Mouse (Mus musculus): ENCODE data around the gene Orai1. TPM values are rescaled to one million over a fixed set of nuclear protein-coding genes. Genes with fewer than 3 reads are reported as not detected.

The Orai1 gene
- total RNA-seq, 1 experiment, result 20.0 TPM

DNA sequence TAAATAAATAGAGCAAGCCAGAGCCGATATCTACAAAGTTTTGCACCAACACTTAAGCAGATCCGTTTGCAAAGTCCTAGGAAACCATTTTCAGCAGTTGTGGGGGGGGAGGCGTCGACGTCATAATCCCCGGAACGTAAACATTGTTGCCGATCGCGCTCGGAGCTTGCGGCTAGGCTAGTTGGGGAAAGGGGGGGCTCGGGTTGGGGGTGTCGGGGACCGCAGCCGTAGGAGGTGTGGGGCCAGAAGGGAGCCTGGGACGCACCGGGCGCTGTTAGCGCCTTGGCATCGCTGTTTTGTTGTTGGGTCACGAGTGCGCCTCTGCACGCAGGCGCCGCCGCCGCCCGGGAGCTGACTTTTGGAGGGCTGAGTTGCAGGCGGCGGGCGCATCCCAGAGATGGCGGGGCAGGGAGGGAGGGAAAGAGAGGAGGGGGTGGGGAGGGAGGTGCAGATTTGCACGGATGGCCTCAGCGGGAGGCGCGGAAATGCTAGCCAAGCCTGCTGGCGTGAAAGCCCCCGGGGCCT lies 25.8 kb upstream of the Orai1 start:
- in situ Hi-C loops (cut with MboI; ENCODE audit: low sequenced_read_pairs in 2 of 2, unreplicated experiment in 2 of 2), result no loop called here
- peak overlapping the region; percentile 87 for H3K27ac ChIP-seq (ENCODE audit: insufficient read depth, low read depth, low read length, poor library complexity, severe bottlenecking)
- H3K4me1 ChIP-seq (ENCODE audit: control insufficient read depth in 2 of 2, insufficient read depth in 2 of 2, low read length in 2 of 2, poor library complexity in 1 of 2), result peaks cover 10 to 12% of the 10 kb centered on the region in 2 experiments
- TF ChIP-seq ZNF384 (IDR thresholded peaks at IDR 0.05; ENCODE audit: low read depth, low read length) (no peak), MAFK (IDR thresholded peaks at IDR 0.05; ENCODE audit: insufficient read depth, low read depth, low read length) (no peak), CHD2 (IDR thresholded peaks at IDR 0.05; ENCODE audit: low read depth, low read length) (no peak), HCFC1 (IDR thresholded peaks at IDR 0.05; ENCODE audit: borderline replicate concordance, insufficient read depth, low read length) (no peak), ZC3H11A (IDR thresholded peaks at IDR 0.05; ENCODE audit: borderline replicate concordance, low read depth, low read length) (no peak)
- DNase-seq (ENCODE audit: low read depth, low spot score), result no peak
- H3K9me3 ChIP-seq (ENCODE audit: control insufficient read depth, insufficient read depth, low read depth, low read length), result no peaks in the 10 kb centered on the region
- peak overlapping the region; percentile 76 for H3K9ac ChIP-seq (ENCODE audit: insufficient read depth, low read depth, low read length, poor library complexity, severe bottlenecking)
- peaks cover 5% of the 10 kb centered on the region; the same call in 1 of the 2 replicates for H3K36me3 ChIP-seq (ENCODE audit: control insufficient read depth, insufficient read depth, low read length, poor library complexity, severe bottlenecking)
- peak overlapping the region; percentile 77 to 80 for H3K4me3 ChIP-seq (ENCODE audit: insufficient read depth in 1 of 2, low read depth in 1 of 2, low read length in 2 of 2, poor library complexity in 1 of 2, severe bottlenecking in 1 of 2)

DNA sequence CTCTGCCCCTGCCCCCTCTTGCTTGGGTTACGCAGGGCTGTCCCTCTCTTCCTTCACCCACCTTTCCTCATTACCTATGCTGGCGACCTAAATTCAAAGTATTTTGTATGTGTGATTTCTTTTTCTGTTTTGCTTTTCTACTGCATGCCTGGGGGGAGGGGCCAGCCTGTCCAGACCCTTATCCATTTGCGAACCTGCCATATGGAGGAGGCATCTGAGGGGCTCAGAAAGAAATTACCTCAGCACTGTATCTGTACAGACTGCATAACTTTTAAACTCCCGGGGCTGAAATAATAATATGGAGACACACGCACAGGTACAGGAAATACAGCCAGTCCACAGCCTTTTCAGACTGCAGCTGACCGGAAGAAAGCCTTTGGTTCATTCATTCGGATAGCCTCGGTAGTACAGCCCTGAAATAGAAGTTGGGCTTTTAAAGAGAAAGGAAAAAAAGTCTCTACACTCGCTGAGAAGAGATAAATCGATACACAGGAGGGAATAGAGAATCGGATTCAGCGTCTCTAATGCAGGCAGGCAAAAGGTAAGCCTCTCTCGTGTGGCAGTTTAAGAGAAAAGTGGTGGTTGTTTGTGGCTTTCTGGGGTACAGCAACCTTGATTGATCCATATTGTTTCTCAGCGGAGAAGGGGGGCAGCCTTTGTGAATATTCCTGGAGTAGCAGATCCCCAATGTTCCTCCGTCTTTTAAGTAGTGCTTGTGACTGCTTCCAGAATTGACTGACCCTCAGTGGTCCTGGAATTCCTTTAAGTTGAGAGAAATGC lies 25.1 kb upstream of the Orai1 start, which contains the start of gene Kdm2b:
Gene Kdm2b, minus strand, starts transcription at position 273 of the 780 bp plus-strand sequence.
- peaks cover 3% of the 10 kb centered on the region; the same call in 1 of the 2 replicates for H3K36me3 ChIP-seq (ENCODE audit: control insufficient read depth, insufficient read depth, low read length, poor library complexity, severe bottlenecking)
- peak within 1 kb of the TSS; percentile 77 to 80 for H3K4me3 ChIP-seq (ENCODE audit: insufficient read depth in 1 of 2, low read depth in 1 of 2, low read length in 2 of 2, poor library complexity in 1 of 2, severe bottlenecking in 1 of 2)
- H3K27ac ChIP-seq (ENCODE audit: insufficient read depth, low read depth, low read length, poor library complexity, severe bottlenecking), result peak within 1 kb of the TSS; percentile 87
- peak within 1 kb of the TSS; percentile 76 for H3K9ac ChIP-seq (ENCODE audit: insufficient read depth, low read depth, low read length, poor library complexity, severe bottlenecking)
- peaks cover 10 to 12% of the 10 kb centered on the region in 2 experiments for H3K4me1 ChIP-seq (ENCODE audit: control insufficient read depth in 2 of 2, insufficient read depth in 2 of 2, low read length in 2 of 2, poor library complexity in 1 of 2)
- H3K9me3 ChIP-seq (ENCODE audit: control insufficient read depth, insufficient read depth, low read depth, low read length), result no peaks in the 10 kb centered on the region
- no peak for DNase-seq (ENCODE audit: low read depth, low spot score)
- in situ Hi-C loops (cut with MboI; ENCODE audit: low sequenced_read_pairs in 2 of 2, unreplicated experiment in 2 of 2), result no loop called here
- TF ChIP-seq ZC3H11A (IDR thresholded peaks at IDR 0.05; ENCODE audit: borderline replicate concordance, low read depth, low read length), result no peak
- TF ChIP-seq MAFK (IDR thresholded peaks at IDR 0.05; ENCODE audit: insufficient read depth, low read depth, low read length), result no peak
- TF ChIP-seq HCFC1 (IDR thresholded peaks at IDR 0.05; ENCODE audit: borderline replicate concordance, insufficient read depth, low read length), result no peak
- no peak for TF ChIP-seq CHD2 (IDR thresholded peaks at IDR 0.05; ENCODE audit: low read depth, low read length)
- no peak for TF ChIP-seq ZNF384 (IDR thresholded peaks at IDR 0.05; ENCODE audit: low read depth, low read length)

DNA sequence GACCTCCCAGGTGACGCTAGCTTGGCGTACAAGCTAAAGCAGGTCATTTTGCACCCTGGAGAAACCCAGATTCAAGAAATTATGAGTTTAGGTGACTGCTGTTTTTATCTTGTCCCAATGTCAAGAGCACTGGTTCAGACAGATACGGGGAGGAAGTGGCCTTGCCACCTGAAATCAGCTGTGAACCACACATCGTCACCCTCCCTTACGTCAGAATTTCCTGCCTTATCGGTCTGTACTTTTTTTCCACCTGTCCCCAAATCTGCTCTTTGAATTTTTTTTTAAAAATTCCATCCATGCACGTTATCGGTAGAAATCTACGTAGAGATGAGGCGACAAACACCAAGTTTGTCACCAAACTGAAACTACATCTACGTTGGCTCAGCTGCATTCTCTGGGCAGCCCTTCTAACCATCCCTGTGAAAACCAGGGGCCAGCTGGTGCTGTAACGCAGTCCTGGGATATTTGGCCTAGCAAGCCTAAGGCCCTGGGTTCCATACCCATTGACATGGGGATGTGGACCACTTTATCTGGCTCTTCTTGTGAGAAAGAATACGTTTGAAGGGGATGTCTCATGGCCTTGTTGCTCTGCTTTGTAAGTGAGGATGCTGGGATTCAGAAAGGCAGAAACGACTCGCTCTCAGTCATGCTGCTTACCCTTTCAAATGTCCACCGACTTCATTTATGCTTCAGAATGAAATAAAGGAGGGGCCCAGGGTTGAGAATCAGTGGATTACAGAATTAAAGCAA lies 24.3 kb upstream of the Orai1 start:
- TF ChIP-seq ZNF384 (IDR thresholded peaks at IDR 0.05; ENCODE audit: low read depth, low read length) (no peak), HCFC1 (IDR thresholded peaks at IDR 0.05; ENCODE audit: borderline replicate concordance, insufficient read depth, low read length) (no peak), MAFK (IDR thresholded peaks at IDR 0.05; ENCODE audit: insufficient read depth, low read depth, low read length) (no peak), ZC3H11A (IDR thresholded peaks at IDR 0.05; ENCODE audit: borderline replicate concordance, low read depth, low read length) (no peak), CHD2 (IDR thresholded peaks at IDR 0.05; ENCODE audit: low read depth, low read length) (no peak)
- Histone ChIP-seq H3K4me1 (ENCODE audit: control insufficient read depth in 2 of 2, insufficient read depth in 2 of 2, low read length in 2 of 2, poor library complexity in 1 of 2) (peaks cover 10 to 17% of the 10 kb centered on the region in 2 experiments), H3K27ac (ENCODE audit: insufficient read depth, low read depth, low read length, poor library complexity, severe bottlenecking) (peak overlapping the region; percentile 65), H3K36me3 (ENCODE audit: control insufficient read depth, insufficient read depth, low read length, poor library complexity, severe bottlenecking) (no peaks in the 10 kb centered on the region), H3K9ac (ENCODE audit: insufficient read depth, low read depth, low read length, poor library complexity, severe bottlenecking) (peak overlapping the region; percentile 41), H3K9me3 (ENCODE audit: control insufficient read depth, insufficient read depth, low read depth, low read length) (no peaks in the 10 kb centered on the region), H3K4me3 (ENCODE audit: insufficient read depth in 1 of 2, low read depth in 1 of 2, low read length in 2 of 2, poor library complexity in 1 of 2, severe bottlenecking in 1 of 2) (peak overlapping the region; percentile 77 to 80)
- no peak for DNase-seq (ENCODE audit: low read depth, low spot score)
- in situ Hi-C loops (cut with MboI; ENCODE audit: low sequenced_read_pairs in 2 of 2, unreplicated experiment in 2 of 2), result no loop called here

DNA sequence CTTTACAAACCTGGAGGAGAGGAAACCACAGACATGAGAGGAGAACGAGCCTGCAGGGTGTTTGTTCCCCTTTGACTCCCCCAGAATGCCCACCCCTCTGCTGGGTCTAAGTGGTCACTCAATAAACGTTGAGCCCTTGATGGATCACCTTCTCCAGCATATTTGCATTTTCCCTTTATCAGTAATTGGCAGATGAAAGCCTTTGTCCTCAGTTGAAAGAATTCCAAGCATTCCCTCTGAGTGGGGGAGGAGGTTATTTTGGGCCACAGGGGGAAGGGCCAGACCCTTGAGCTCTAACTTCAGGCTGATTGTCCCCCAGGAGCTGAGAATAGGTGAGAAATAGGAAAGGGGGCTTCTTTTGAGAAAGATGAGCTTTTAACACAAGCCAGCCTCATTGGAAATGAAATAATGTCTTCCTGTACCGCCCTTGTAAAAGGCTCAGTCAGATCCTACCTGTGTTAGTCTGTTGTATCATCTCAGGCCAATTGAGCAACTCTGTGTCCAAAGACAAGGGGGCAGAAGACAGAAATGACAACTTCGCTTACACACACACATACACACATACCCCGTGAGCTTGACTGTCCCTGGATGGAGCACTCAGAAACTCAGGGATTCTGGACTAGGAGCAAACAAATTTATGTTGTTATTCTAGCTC lies 23.4 kb upstream of the Orai1 start:
- peak overlapping the region; percentile 77 to 80; a peak in 3 of 4 replicates for H3K4me3 ChIP-seq (ENCODE audit: insufficient read depth in 1 of 2, low read depth in 1 of 2, low read length in 2 of 2, poor library complexity in 1 of 2, severe bottlenecking in 1 of 2)
- DNase-seq (ENCODE audit: low read depth, low spot score), result no peak
- no peaks in the 10 kb centered on the region for H3K9me3 ChIP-seq (ENCODE audit: control insufficient read depth, insufficient read depth, low read depth, low read length)
- TF ChIP-seq ZC3H11A (IDR thresholded peaks at IDR 0.05; ENCODE audit: borderline replicate concordance, low read depth, low read length) (no peak), CHD2 (IDR thresholded peaks at IDR 0.05; ENCODE audit: low read depth, low read length) (peak; percentile 70), ZNF384 (IDR thresholded peaks at IDR 0.05; ENCODE audit: low read depth, low read length) (no peak), MAFK (IDR thresholded peaks at IDR 0.05; ENCODE audit: insufficient read depth, low read depth, low read length) (no peak)
- peak overlapping the region; percentile 31 for H3K9ac ChIP-seq (ENCODE audit: insufficient read depth, low read depth, low read length, poor library complexity, severe bottlenecking)
- in situ Hi-C loops (cut with MboI; ENCODE audit: low sequenced_read_pairs in 2 of 2, unreplicated experiment in 2 of 2), result no loop called here
- peaks cover 11 to 19% of the 10 kb centered on the region in 2 experiments for H3K4me1 ChIP-seq (ENCODE audit: control insufficient read depth in 2 of 2, insufficient read depth in 2 of 2, low read length in 2 of 2, poor library complexity in 1 of 2)
- H3K27ac ChIP-seq (ENCODE audit: insufficient read depth, low read depth, low read length, poor library complexity, severe bottlenecking), result peak overlapping the region; percentile 65; the same call in 1 of the 2 replicates
- H3K36me3 ChIP-seq (ENCODE audit: control insufficient read depth, insufficient read depth, low read length, poor library complexity, severe bottlenecking), result no peaks in the 10 kb centered on the region

All from ES-E14 (cell line).